Mouse (Mus musculus) ES-Bruce4 (cell line): ENCODE measurements at regions not wholly inside any gene's neighbourhood (a gene's known extent, or its start where the extent isn't known, plus 50 kb on each side); places are given as distances from the start of the nearest gene placed in this dataset.

Source experiments
- CTCF ChIP-seq: IDR thresholded peaks from one replicate; pipeline ENCODE4 v1.8.1; 2011; ENCODE audit warnings: low read depth, low read length
- POLR2A ChIP-seq: IDR thresholded peaks from one replicate; pipeline ENCODE4 v1.8.1; 2011; ENCODE audit warnings: low read length; ENCODE audit not compliant: insufficient read depth

GRCm38 (mm10) chr6:148687770-148688169, 143.5 kb downstream of the Ipo8 start:
- TF ChIP-seq CTCF, result peak; percentile 61
- TF ChIP-seq POLR2A, result no peak
